Mouse (Mus musculus) lung, adult 2 months (tissue): ENCODE data around the gene Pold2.

Source experiments
- CTCF ChIP-seq: fragments of 200-500 bp; IDR thresholded peaks from 2 replicates; pipeline ENCODE4 v1.5.1; 2011; ENCODE audit warnings: mild to moderate bottlenecking, low read length, control low read depth; ENCODE audit not compliant: insufficient read depth
- POLR2A ChIP-seq: fragments of 200-500 bp; IDR thresholded peaks from 2 replicates; pipeline ENCODE4 v1.6.1; 2011; ENCODE audit warnings: low read depth, mild to moderate bottlenecking, control low read depth, low read length, borderline replicate concordance; ENCODE audit errors: extremely low read depth

GRCm38 (mm10) chr11:5892151-5892591 lies 14.1 kb upstream of the Pold2 start:
- no peak for TF ChIP-seq CTCF
- TF ChIP-seq POLR2A = no peak
